Mouse (Mus musculus): ENCODE measurements around the gene Artn. TPM values are rescaled to one million over a fixed set of nuclear protein-coding genes. Genes with fewer than 3 reads are reported as not detected.

Gene Artn
- polyA plus RNA-seq, 1 experiment from 2014 or later: 2.8 TPM

GRCm38 (mm10) chr4:117943317-117943716 lies 13.8 kb upstream of the Artn start:
- 0 out of 2 replicates have a peak, but pooled peaks cover under 1% of the 10 kb centered on the region for H3K36me3 ChIP-seq (ENCODE audit: insufficient read depth, low read length)
- no peaks in the 10 kb centered on the region for H3K4me1 ChIP-seq (replicated peaks; ENCODE audit: insufficient read depth, low read length)
- H3K27ac ChIP-seq: no peak overlapping the region
- H3K9me3 ChIP-seq (replicated peaks; ENCODE audit: low read length): no peaks in the 10 kb centered on the region
- H3K4me3 ChIP-seq (replicated peaks; ENCODE audit: low read depth, low read length): no peak overlapping the region
- no peak for DNase-seq (ENCODE audit: low spot score)
- H3K27me3 ChIP-seq (ENCODE audit: insufficient read depth, low read length): no peaks in the 10 kb centered on the region
- 13% methylated on average over 5 of the region's 5 CpGs for WGBS
- ATAC-seq (replicated peaks; ENCODE audit: low FRiP score, low read depth): no peak
- no peak for TF ChIP-seq CTCF (IDR thresholded peaks at IDR 0.05; ENCODE audit: low read depth)
- no peak overlapping the region for H3K4me2 ChIP-seq (ENCODE audit: low read length)
- H3K9ac ChIP-seq (ENCODE audit: low read depth, low read length): no peak overlapping the region

GRCm38 (mm10) chr4:117936964-117937363 lies 7.4 kb upstream of the Artn start:
- Histone ChIP-seq H3K36me3 (ENCODE audit: insufficient read depth, low read length) (0 out of 2 replicates have a peak, but pooled peaks cover 4% of the 10 kb centered on the region), H3K27ac (no peak overlapping the region), H3K9ac (ENCODE audit: low read depth, low read length) (no peak overlapping the region), H3K4me2 (ENCODE audit: low read length) (no peak overlapping the region), H3K9me3 (replicated peaks; ENCODE audit: low read length) (no peaks in the 10 kb centered on the region), H3K4me1 (replicated peaks; ENCODE audit: insufficient read depth, low read length) (no peaks in the 10 kb centered on the region), H3K4me3 (replicated peaks; ENCODE audit: low read depth, low read length) (no peak overlapping the region), H3K27me3 (ENCODE audit: insufficient read depth, low read length) (no peaks in the 10 kb centered on the region)
- WGBS: 94% methylated on average over 5 of the region's 5 CpGs
- ATAC-seq (replicated peaks; ENCODE audit: low FRiP score, low read depth): no peak
- no peak for DNase-seq (ENCODE audit: low spot score)
- TF ChIP-seq CTCF (IDR thresholded peaks at IDR 0.05; ENCODE audit: low read depth): peak; percentile 46

- no peak for ATAC-seq (replicated peaks; ENCODE audit: low FRiP score, low read depth)
These were observed 4.5 kb upstream of the Artn start for GRCm38 (mm10) chr4:117934081-117934480.

GRCm38 (mm10) chr4:117933248-117933647 lies 3.7 kb upstream of the Artn start:
- Histone ChIP-seq H3K4me1 (replicated peaks; ENCODE audit: insufficient read depth, low read length) (peaks cover 4% of the 10 kb centered on the region), H3K27me3 (ENCODE audit: insufficient read depth, low read length) (no peaks in the 10 kb centered on the region), H3K4me3 (replicated peaks; ENCODE audit: low read depth, low read length) (no peak overlapping the region), H3K9me3 (replicated peaks; ENCODE audit: low read length) (no peaks in the 10 kb centered on the region), H3K36me3 (ENCODE audit: insufficient read depth, low read length) (0 out of 2 replicates have a peak, but pooled peaks cover 4% of the 10 kb centered on the region), H3K27ac (no peak overlapping the region), H3K9ac (ENCODE audit: low read depth, low read length) (no peak overlapping the region), H3K4me2 (ENCODE audit: low read length) (no peak overlapping the region)
- 74% methylated on average over 5 of the region's 5 CpGs for WGBS
- ATAC-seq (replicated peaks; ENCODE audit: low FRiP score, low read depth) (no peak), DNase-seq (ENCODE audit: low spot score) (no peak)
- TF ChIP-seq CTCF (IDR thresholded peaks at IDR 0.05; ENCODE audit: low read depth): no peak

More at GRCm38 (mm10) chr4:117934081-117934480, 4.5 kb upstream of the Artn start:
- H3K4me1 ChIP-seq (replicated peaks; ENCODE audit: insufficient read depth, low read length): no peaks in the 10 kb centered on the region; the same call in 1 of the 2 replicates
- no peak for DNase-seq (ENCODE audit: low spot score)
- H3K36me3 ChIP-seq (ENCODE audit: insufficient read depth, low read length): 0 out of 2 replicates have a peak, but pooled peaks cover 4% of the 10 kb centered on the region
- H3K9me3 ChIP-seq (replicated peaks; ENCODE audit: low read length): no peaks in the 10 kb centered on the region
- H3K9ac ChIP-seq (ENCODE audit: low read depth, low read length): no peak overlapping the region
- no peak overlapping the region for H3K4me3 ChIP-seq (replicated peaks; ENCODE audit: low read depth, low read length)
- no peak overlapping the region for H3K4me2 ChIP-seq (ENCODE audit: low read length)
- 87% methylated on average over 4 of the region's 4 CpGs for WGBS
- no peak overlapping the region for H3K27ac ChIP-seq
- no peaks in the 10 kb centered on the region for H3K27me3 ChIP-seq (ENCODE audit: insufficient read depth, low read length)
- TF ChIP-seq CTCF (IDR thresholded peaks at IDR 0.05; ENCODE audit: low read depth): no peak

GRCm38 (mm10) chr4:117928699-117929241 lies 793 bp downstream of the Artn start:
- peaks cover 20% of the 10 kb centered on the region for H3K27me3 ChIP-seq (ENCODE audit: insufficient read depth, low read length)
- DNase-seq (ENCODE audit: low spot score): peak; percentile 87
- WGBS: 2% methylated on average over 13 of the region's 13 CpGs
- no peaks in the 10 kb centered on the region for H3K36me3 ChIP-seq (ENCODE audit: insufficient read depth, low read length)
- peak overlapping the region; percentile 84 for H3K4me2 ChIP-seq (ENCODE audit: low read length)
- H3K9me3 ChIP-seq (replicated peaks; ENCODE audit: low read length): no peaks in the 10 kb centered on the region
- H3K27ac ChIP-seq: 0 out of 2 replicates have a peak overlapping the region, but pooled peaks have one; percentile 32
- H3K4me3 ChIP-seq (replicated peaks; ENCODE audit: low read depth, low read length): peak overlapping the region; percentile 41
- no peak overlapping the region for H3K9ac ChIP-seq (ENCODE audit: low read depth, low read length)
- ATAC-seq (replicated peaks; ENCODE audit: low FRiP score, low read depth): no peak
- H3K4me1 ChIP-seq (replicated peaks; ENCODE audit: insufficient read depth, low read length): peaks cover 7% of the 10 kb centered on the region
- TF ChIP-seq CTCF (IDR thresholded peaks at IDR 0.05; ENCODE audit: low read depth): peak; percentile 69

- WGBS: 18% methylated on average over 6 of the region's 6 CpGs
- H3K4me2 ChIP-seq (ENCODE audit: low read length): peak overlapping the region; percentile 84
- H3K27ac ChIP-seq: no peak overlapping the region
- ATAC-seq (replicated peaks; ENCODE audit: low FRiP score, low read depth) (no peak), DNase-seq (ENCODE audit: low spot score) (peak; percentile 74)
- no peak overlapping the region for H3K4me3 ChIP-seq (replicated peaks; ENCODE audit: low read depth, low read length)
- H3K9ac ChIP-seq (ENCODE audit: low read depth, low read length): no peak overlapping the region
- H3K4me1 ChIP-seq (replicated peaks; ENCODE audit: insufficient read depth, low read length): peaks cover 7% of the 10 kb centered on the region
- H3K36me3 ChIP-seq (ENCODE audit: insufficient read depth, low read length): no peaks in the 10 kb centered on the region
- TF ChIP-seq CTCF (IDR thresholded peaks at IDR 0.05; ENCODE audit: low read depth): peak; percentile 83
- H3K9me3 ChIP-seq (replicated peaks; ENCODE audit: low read length): no peaks in the 10 kb centered on the region
- peaks cover 20% of the 10 kb centered on the region for H3K27me3 ChIP-seq (ENCODE audit: insufficient read depth, low read length)
These were observed 1.3 kb downstream of the Artn start for GRCm38 (mm10) chr4:117928234-117928633.
